Mouse (Mus musculus): ENCODE measurements around the gene Asb18. TPM values are rescaled to one million over a fixed set of nuclear protein-coding genes. Genes with fewer than 3 reads are reported as not detected.
A peak's percentile ranks its signal among the peaks of the same experiment; 100 is the strongest.

Gene Asb18
- polyA plus RNA-seq, 1 experiment from 2014 or later: 0.54 TPM

DNA sequence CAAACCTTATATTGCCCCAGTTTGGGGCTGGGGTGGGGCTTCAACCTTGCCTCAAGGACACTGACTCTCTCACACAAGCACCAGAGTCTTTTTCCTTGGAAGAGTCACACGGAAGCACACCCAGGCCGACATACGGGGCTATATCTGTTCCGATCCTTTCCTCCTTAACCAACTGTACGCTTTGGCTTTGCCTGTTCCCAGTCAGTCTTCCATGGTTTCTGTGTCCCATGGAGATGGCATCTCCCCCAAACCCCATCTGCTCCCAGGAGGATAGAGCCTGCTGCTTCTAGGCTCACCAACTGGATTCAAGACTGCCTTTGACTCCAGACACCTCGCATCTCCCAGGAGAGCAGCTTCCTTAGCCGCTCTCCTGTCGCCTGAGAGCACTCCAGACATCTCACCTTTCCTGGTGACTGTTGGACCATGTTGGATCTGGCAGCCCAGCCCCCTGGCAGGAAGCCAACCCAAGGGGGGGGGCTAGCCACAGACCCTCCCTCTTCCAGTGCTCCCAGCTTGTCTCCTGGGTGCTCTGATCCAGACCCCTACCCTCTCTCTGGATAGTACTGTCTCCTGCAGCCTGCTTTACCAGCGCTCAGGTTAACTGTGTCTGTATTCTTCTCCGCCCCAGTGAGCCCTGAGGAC is 45.3 kb downstream of the Asb18 start:
- Histone ChIP-seq H3K4me3 (peak overlapping the region; percentile 60), H3K27ac (no peak overlapping the region), H3K36me3 (replicated peaks) (no peaks in the 10 kb centered on the region), H3K9me3 (no peaks in the 10 kb centered on the region), H3K4me2 (peak overlapping the region; percentile 98), H3K4me1 (peaks cover 18% of the 10 kb centered on the region), H3K9ac (peak overlapping the region; percentile 53; the same call in 1 of the 2 replicates), H3K27me3 (replicated peaks) (peaks cover 46% of the 10 kb centered on the region)
- no peak for ATAC-seq (replicated peaks)
- WGBS: 52% methylated on average over 10 of the region's 10 CpGs

DNA sequence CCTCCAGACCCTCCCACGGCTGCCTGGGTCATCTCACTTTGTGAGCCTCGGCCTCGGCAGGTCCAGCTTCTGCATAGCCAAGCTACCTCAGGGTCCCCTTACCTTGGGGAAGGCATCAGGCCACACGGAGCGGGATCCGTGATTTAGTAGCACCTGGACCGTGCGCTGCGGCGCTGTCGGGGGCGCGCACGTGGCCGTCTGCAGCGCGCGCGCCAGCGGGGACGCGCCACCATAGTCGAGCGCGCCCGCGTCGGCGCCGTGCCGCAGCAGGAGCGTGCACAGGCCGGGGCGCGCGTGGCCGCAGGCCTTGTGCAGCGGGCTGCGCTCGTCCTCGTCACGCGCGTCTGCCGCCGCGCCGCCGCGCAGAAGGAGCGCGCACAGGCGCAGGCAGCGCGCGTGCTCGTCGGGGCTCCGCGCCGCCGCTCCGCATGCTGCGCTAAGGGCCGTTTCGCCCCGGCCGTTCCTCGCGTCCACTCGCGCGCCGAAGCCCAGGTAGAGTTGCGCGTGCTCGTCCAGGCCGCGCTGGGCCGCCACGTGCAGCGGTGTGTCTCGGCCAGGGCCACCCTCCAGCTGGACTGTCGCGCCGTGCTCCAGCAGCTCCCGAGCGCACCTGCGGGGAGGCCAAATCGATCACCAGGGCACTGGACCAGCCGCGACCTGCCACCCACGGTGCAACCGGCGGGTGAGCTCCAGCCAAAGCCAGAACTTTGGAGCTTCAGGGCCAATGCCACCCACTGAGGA is 46.2 kb downstream of the Asb18 start:
- ATAC-seq (replicated peaks): peak; percentile 77
- peaks cover 46% of the 10 kb centered on the region for H3K27me3 ChIP-seq (replicated peaks)
- under 1% methylated on average over 94 of the region's 95 CpGs for WGBS
- peaks cover 18% of the 10 kb centered on the region for H3K4me1 ChIP-seq
- no peaks in the 10 kb centered on the region for H3K36me3 ChIP-seq (replicated peaks)
- no peaks in the 10 kb centered on the region for H3K9me3 ChIP-seq
- H3K27ac ChIP-seq: peak overlapping the region; percentile 69
- H3K9ac ChIP-seq: peak overlapping the region; percentile 53
- peak overlapping the region; percentile 60 for H3K4me3 ChIP-seq
- H3K4me2 ChIP-seq: peak overlapping the region; percentile 98

DNA sequence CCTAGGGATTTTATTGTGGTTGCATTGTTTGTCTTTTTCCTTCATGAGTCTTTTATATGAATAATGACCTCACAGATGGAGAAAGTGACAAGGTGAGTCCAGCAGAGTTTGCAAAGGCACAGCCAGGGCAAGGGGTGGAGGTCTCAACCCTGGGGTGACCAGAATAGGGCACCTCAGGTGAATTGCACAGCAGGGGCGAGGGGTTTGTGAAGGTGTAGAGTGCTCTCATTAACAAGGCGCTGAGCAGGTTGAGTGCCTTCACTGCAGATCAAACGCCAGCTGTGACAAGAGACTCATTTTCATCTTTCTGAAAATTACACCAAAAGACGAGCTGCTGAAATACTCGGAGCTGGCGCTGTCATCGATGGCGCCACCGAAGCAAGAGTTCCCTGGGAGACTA is 46.9 kb downstream of the Asb18 start:
- peak overlapping the region; percentile 53; the same call in 1 of the 2 replicates for H3K9ac ChIP-seq
- peak; percentile 58 for ATAC-seq (replicated peaks)
- no peak overlapping the region for H3K27ac ChIP-seq
- no peaks in the 10 kb centered on the region for H3K9me3 ChIP-seq
- peak overlapping the region; percentile 98 for H3K4me2 ChIP-seq
- H3K4me3 ChIP-seq: peak overlapping the region; percentile 60
- peaks cover 18% of the 10 kb centered on the region for H3K4me1 ChIP-seq
- whole genome bisulfite sequencing: 15% methylated on average over 9 of the region's 9 CpGs
- H3K36me3 ChIP-seq (replicated peaks): no peaks in the 10 kb centered on the region
- peaks cover 46% of the 10 kb centered on the region for H3K27me3 ChIP-seq (replicated peaks)

DNA sequence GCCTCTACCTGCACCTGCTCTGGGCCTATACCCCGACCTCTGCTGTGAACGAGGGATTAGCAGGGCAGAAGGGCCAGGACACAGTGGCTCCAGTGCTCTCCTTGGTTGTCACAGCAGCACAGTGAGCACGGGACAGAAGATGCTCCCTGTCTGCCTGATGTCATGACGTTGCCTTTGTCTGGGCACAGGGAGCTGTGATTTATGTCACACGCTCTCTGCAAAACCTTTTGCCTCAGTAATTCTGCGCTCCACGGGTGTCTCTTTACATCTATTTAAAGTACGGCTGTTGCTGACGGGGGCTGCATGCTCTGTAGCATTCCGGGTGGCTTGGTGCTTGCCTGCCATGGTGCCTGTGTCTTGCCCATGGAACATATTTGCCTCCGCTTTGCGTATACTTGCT is 50.0 kb downstream of the Asb18 start:
- Histone ChIP-seq H3K4me3 (no peak overlapping the region), H3K27ac (no peak overlapping the region), H3K4me1 (peaks cover 25% of the 10 kb centered on the region), H3K4me2 (no peak overlapping the region), H3K9ac (no peak overlapping the region), H3K36me3 (replicated peaks) (no peaks in the 10 kb centered on the region), H3K9me3 (no peaks in the 10 kb centered on the region), H3K27me3 (replicated peaks) (peaks cover 29% of the 10 kb centered on the region)
- ATAC-seq (replicated peaks): no peak
- 33% methylated on average over 12 of the region's 12 CpGs for WGBS

DNA sequence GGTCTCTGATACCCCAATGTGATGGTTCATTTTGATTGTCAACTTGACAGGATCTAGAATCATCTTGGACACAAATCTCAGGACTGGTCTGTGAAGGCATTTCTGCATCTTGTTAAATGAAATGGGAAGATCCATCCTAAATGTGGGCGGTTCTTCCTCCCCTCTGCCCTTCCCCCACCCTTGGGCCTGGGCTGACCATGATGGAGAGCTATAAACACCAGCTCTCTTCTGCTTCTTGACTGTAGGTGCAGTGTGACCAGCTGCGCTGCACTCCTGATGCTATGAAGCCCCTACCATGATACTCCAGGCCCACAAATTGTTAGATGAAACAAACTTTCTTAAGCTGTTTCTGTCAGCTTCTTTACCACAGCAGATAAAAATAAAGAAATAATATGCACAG is 51.2 kb downstream of the Asb18 start:
- H3K36me3 ChIP-seq (replicated peaks): no peaks in the 10 kb centered on the region
- no peak overlapping the region for H3K4me2 ChIP-seq
- H3K27ac ChIP-seq: no peak overlapping the region
- ATAC-seq (replicated peaks): no peak
- no peaks in the 10 kb centered on the region for H3K9me3 ChIP-seq
- peaks cover 23% of the 10 kb centered on the region for H3K27me3 ChIP-seq (replicated peaks)
- H3K4me3 ChIP-seq: no peak overlapping the region
- WGBS: 85% methylated on average over 2 of the region's 2 CpGs
- H3K9ac ChIP-seq: no peak overlapping the region
- H3K4me1 ChIP-seq: peaks cover 18% of the 10 kb centered on the region

DNA sequence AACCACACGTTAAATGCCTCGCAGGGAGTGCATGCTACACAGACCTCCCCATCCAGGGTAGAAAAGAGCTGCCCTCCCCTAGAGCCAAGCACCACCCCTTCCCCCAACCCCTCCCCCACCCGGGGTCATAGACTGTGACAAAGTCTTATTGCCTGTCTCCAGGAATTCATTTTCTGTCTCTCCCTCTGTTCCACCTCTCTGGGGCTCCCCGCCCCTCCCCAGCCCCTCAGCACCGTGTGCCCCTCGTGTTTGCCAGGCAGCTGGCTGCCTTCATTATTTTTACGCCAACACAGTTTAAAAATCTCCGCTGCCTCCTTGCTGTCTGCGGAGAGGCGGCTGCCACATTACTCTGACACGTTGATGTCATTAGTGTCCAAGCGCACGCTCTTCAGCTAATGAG is 52.4 kb downstream of the Asb18 start:
- Histone ChIP-seq H3K4me2 (peak overlapping the region; percentile 28), H3K36me3 (replicated peaks) (no peaks in the 10 kb centered on the region), H3K9ac (0 out of 2 replicates have a peak overlapping the region, but pooled peaks have one; percentile 17), H3K27me3 (replicated peaks) (peaks cover 17% of the 10 kb centered on the region), H3K9me3 (no peaks in the 10 kb centered on the region), H3K4me1 (peaks cover 14% of the 10 kb centered on the region), H3K27ac (no peak overlapping the region), H3K4me3 (no peak overlapping the region)
- peak; percentile 46; the same call in 1 of the 2 replicates for ATAC-seq (replicated peaks)
- 7% methylated on average over 13 of the region's 13 CpGs for WGBS

DNA sequence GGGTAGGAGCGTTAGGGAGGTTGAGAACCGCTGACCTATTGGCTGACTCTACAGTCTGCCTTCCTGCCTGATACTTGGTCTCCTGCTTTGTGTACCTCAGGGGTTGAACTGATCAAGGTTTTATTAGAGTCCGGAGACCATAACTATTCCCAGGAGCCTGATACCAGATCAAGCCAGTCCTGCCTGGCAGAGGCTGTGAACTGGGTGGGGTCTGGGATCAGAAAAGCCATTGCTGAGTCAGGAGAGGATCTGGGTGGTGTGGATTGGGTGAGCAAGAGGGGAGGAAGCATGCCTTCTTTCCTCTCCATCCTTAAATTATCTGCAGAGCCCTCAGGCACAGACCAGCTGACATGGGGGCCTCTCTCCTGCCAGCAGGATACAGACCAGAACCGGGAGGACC is 55.1 kb downstream of the Asb18 start:
- Histone ChIP-seq H3K9me3 (no peaks in the 10 kb centered on the region), H3K27ac (no peak overlapping the region), H3K4me3 (no peak overlapping the region), H3K4me2 (no peak overlapping the region), H3K9ac (no peak overlapping the region), H3K27me3 (replicated peaks) (peaks cover 12% of the 10 kb centered on the region; the same call in 1 of the 2 replicates), H3K4me1 (peaks cover 9% of the 10 kb centered on the region), H3K36me3 (replicated peaks) (no peaks in the 10 kb centered on the region)
- WGBS: 87% methylated on average over 4 of the region's 4 CpGs
- ATAC-seq (replicated peaks): no peak

DNA sequence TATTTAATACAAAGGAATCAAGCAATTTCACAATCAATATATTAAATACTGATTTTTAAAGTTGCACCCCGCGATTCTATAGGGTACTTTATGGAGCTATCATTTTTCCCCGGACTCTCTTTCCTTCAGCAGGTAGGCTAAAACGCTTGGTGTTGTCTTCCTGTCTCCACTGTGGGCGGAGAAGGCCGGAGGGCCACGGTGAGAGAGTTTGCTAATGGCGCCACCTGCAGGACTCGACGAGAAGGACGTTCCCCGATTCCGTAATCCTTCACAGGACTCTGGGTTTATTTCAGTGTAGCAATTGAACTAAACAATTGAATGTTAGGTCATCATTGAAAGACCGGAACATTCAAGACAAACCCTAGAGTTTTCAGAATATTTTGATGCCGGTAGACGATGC is 71.3 kb downstream of the Asb18 start:
- H3K9ac ChIP-seq: no peak overlapping the region
- peaks cover 23% of the 10 kb centered on the region for H3K4me1 ChIP-seq
- H3K36me3 ChIP-seq (replicated peaks): no peaks in the 10 kb centered on the region
- H3K4me2 ChIP-seq: 0 out of 2 replicates have a peak overlapping the region, but pooled peaks have one; percentile 16
- H3K27me3 ChIP-seq (replicated peaks): peaks cover 68% of the 10 kb centered on the region
- H3K27ac ChIP-seq: no peak overlapping the region
- no peak overlapping the region for H3K4me3 ChIP-seq
- H3K9me3 ChIP-seq: no peaks in the 10 kb centered on the region
- WGBS: 2% methylated on average over 16 of the region's 16 CpGs
- peak; percentile 57 for ATAC-seq (replicated peaks)

DNA sequence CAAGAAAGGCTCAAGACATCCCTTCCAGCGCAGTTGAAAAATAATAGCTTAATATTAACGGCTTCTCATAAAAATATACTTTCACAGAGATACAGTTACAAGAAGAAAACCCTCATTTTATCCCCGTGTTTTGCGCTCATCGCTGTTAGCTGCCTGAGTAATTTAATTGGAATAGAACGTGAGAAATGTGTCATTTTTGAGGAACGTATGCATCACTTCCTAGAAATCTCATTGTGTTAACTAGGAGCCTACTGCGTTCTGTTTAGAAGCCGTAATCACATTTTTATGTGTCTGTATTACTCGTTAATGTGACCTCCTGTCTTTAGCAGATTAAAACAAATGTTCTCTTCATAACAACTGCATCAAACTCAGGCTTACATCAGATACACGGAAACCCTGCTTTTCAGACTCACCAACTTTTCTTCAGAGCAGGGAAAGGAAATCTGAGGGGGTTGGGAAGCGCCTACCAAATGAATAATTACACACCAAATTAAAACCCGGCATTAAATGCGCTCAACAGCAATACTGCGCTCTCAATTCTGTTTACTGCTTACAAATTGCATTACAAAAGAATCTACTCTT is 72.0 kb downstream of the Asb18 start:
- Histone ChIP-seq H3K4me3 (peak overlapping the region; percentile 18), H3K9ac (no peak overlapping the region; the same call in 1 of the 2 replicates), H3K4me2 (peak overlapping the region; percentile 53), H3K36me3 (replicated peaks) (no peaks in the 10 kb centered on the region), H3K27me3 (replicated peaks) (peaks cover 69% of the 10 kb centered on the region), H3K27ac (no peak overlapping the region), H3K9me3 (no peaks in the 10 kb centered on the region), H3K4me1 (peaks cover 23% of the 10 kb centered on the region)
- 2% methylated on average over 15 of the region's 15 CpGs for WGBS
- no peak for ATAC-seq (replicated peaks)

DNA sequence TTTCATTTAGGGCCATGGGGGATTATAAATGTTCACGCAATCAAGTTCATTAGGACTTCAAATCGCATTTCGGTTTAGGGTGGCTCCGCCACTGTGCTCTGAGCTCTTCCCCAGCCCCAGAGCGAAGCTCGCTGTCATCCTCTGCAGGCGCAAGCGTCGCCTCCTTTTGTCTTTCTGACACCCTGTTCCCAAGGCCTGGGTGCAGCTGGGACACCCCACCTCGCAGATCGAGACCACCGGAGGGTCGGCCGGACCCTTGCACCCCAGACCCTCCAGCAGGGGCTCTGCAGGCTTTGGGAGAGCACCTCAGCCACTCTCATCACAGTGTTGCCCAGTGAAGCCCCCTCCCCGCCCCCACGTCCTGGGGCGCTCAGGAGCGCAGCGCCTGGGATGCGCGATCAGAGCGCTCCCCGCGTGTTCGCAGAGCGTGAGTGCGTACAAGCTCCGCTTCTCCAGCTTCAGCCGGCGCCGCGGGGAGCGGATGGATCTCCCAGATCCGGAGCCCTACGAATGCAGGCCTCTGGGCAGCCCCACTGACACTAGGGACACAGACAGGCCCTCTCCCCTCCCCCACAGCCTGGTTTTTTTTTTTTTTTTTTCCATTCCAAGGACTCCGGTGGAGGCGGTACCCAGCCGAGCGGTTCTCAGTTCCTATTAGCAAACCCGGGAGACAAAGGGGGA is 72.6 kb downstream of the Asb18 start:
- peak overlapping the region; percentile 7; the same call in 1 of the 2 replicates for H3K9ac ChIP-seq
- H3K4me3 ChIP-seq: peak overlapping the region; percentile 18
- H3K27me3 ChIP-seq (replicated peaks): peaks cover 70% of the 10 kb centered on the region
- no peaks in the 10 kb centered on the region for H3K36me3 ChIP-seq (replicated peaks)
- H3K9me3 ChIP-seq: no peaks in the 10 kb centered on the region
- peaks cover 23% of the 10 kb centered on the region for H3K4me1 ChIP-seq
- peak; percentile 50; the same call in 1 of the 2 replicates for ATAC-seq (replicated peaks)
- no peak overlapping the region for H3K27ac ChIP-seq
- H3K4me2 ChIP-seq: peak overlapping the region; percentile 53
- whole genome bisulfite sequencing: 0% methylated on average over 40 of the region's 40 CpGs

DNA sequence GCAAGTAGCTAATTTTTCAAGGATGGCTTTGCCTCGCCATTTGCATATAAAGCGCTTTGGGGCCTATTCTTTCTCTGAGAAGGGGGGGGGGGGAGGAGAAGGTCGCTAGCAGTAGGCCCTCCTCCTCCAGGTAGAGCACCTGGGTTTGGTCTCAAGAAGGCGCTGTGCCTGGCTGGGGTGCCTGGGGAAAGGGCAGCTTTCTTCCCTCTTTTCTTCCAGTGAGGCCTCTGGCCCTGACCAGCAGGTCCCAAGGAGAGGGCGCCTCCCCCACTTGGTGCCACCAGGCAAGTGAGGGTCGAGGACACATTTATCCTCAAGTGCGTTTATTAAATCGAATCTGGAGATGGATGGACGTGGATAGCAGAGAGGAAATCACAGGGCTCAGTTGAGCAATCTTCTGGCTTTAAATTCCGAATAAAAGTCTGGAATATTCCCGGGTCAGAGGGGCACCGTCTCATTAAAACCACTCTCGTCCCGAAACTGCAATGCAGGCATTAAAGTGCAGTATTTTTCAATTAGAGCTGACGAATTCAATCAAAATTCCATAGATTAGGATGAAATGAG is 73.4 kb downstream of the Asb18 start:
- Histone ChIP-seq H3K27me3 (replicated peaks) (peaks cover 76% of the 10 kb centered on the region), H3K4me2 (peak overlapping the region; percentile 53; the same call in 1 of the 2 replicates), H3K9ac (no peak overlapping the region), H3K4me1 (peaks cover 24% of the 10 kb centered on the region), H3K4me3 (no peak overlapping the region), H3K36me3 (replicated peaks) (no peaks in the 10 kb centered on the region), H3K27ac (no peak overlapping the region), H3K9me3 (no peaks in the 10 kb centered on the region)
- no peak for ATAC-seq (replicated peaks)
- WGBS: 8% methylated on average over 15 of the region's 15 CpGs
